28 mouse cellular contexts compared by ENCODE assay signal in the genomic region with DNA sequence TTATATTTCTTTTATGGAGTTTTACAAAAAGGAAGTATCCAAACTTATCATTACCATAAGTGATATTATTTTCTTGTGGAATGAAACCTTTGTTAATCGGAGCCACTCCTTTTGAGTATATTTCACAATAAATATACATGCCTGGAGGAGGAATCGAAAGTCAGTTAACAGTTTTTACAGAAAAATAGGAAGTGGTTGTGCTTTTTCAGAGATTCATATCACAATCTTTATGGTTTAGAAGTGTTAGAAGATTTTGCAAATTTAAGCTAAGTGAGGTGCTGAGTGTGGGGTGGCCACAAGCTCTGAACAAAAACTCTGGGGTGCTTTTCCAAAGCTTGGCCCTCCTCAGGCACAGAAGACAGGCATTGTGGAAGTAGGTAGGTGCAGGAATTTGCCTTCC. TPM values are rescaled to one million over a fixed set of nuclear protein-coding genes. Genes with fewer than 3 reads are reported as not detected.
DNase-seq lines count a peak whose midpoint lies in the region; ATAC-seq and TF ChIP-seq lines count a peak whose summit lies in the region.
"Had no signal": no experiment of that assay in that cellular context is flagged by ENCODE, and none has a peak within 500 bp of the region (broad histone marks: within the 10 kb centered on the region; RNA-seq: fewer than 3 reads in every experiment).

No protein-coding gene starts in this region.

- 0% methylated on average over 2 of the region's 2 CpGs for WGBS in macrophage (ENCODE audit: missing documents)

- no peaks in the 10 kb centered on the region for H3K36me3 ChIP-seq in macrophage (ENCODE audit: inconsistent target)
- H3K36me3 ChIP-seq: embryonic facial prominence, embryonic 12.5 days; heart, embryonic 15.5 days; hindbrain, embryonic 10.5 days; lung, embryonic 15.5 days; neural tube, embryonic 12.5 days; stomach, embryonic 15.5 days had no signal

- no peaks in the 10 kb centered on the region for H3K79me2 ChIP-seq in macrophage (ENCODE audit: inconsistent target)

- no peak for TF ChIP-seq POLR2A in bone marrow macrophage, adult 2 months (IDR thresholded peaks at IDR 0.05; ENCODE audit: borderline replicate concordance, low read depth, low read length)

- intact Hi-C loops in heart, postnatal 25 days (cut with DNase I) = no loop called here

- no peak overlapping the region for H3K4me3 ChIP-seq in bone marrow macrophage, adult 2 months (ENCODE audit: insufficient read depth, low read length)
- no peak overlapping the region for H3K4me3 ChIP-seq in macrophage (ENCODE audit: inconsistent target)
- H3K4me3 ChIP-seq: embryonic facial prominence, embryonic 12.5 days; erythroblast, embryonic 14.5 days; forebrain, embryonic 13.5 days; heart, embryonic 15.5 days; hindbrain, embryonic 10.5 days; layer of hippocampus, adult 2 months; lung, embryonic 15.5 days; neural tube, embryonic 12.5 days; stomach, embryonic 15.5 days had no signal

- H3K4me1 ChIP-seq in bone marrow macrophage, adult 2 months (ENCODE audit: control insufficient read depth, insufficient read depth, low read length) = peaks cover 22% of the 10 kb centered on the region
- H3K4me1 ChIP-seq: embryonic facial prominence, embryonic 12.5 days; forebrain, embryonic 13.5 days; heart, embryonic 15.5 days; hindbrain, embryonic 10.5 days; lung, embryonic 15.5 days; neural tube, embryonic 12.5 days; stomach, embryonic 15.5 days had no signal

- peak; percentile 12 for DNase-seq in thymus, postnatal 0 days (ENCODE audit: low spot score)
- DNase-seq in thymus, postnatal 4 days = no peak
- no peak for DNase-seq in urinary bladder, postnatal 4 days (ENCODE audit: low spot score in 2 of 2)
- DNase-seq in heart, postnatal 25 days (ENCODE audit: low spot score) = no peak
- DNase-seq: adrenal gland, postnatal 25 days; cerebellum, adult 2 months; gastrocnemius, postnatal 14 days; kidney, adult 2 months; kidney, postnatal 10 days; left cerebral cortex, postnatal 4 days; liver; thymus, postnatal 14 days had no signal

- peak overlapping the region; percentile 100 for H3K27ac ChIP-seq in bone marrow macrophage, adult 2 months (ENCODE audit: insufficient read depth, low read depth, low read length)
- H3K27ac ChIP-seq in macrophage = peak overlapping the region; percentile 90
- H3K27ac ChIP-seq: embryonic facial prominence, embryonic 12.5 days; forebrain, embryonic 13.5 days; heart, embryonic 15.5 days; hindbrain, embryonic 10.5 days; layer of hippocampus, adult 2 months; lung, embryonic 15.5 days; neural tube, embryonic 12.5 days; stomach, embryonic 15.5 days had no signal

- ATAC-seq in frontal cortex, adult (ENCODE audit: low TSS enrichment) = no peak
- ATAC-seq: forebrain, embryonic 13.5 days had no signal

- TF ChIP-seq CTCF in bone marrow macrophage, adult 2 months (IDR thresholded peaks at IDR 0.05; ENCODE audit: low read depth, low read length) = no peak

RNA-seq across cellular contexts. Expression of gene Ms4a4b, which starts 3.9 kb away (rescaled TPM):
- polyA plus RNA-seq in thymus, postnatal 0 days (2015; fragmentation: Nextera tagmentation; extraction: Ambion mirVana) = 63.7 and 92.1 TPM in 2 replicates
- polyA plus RNA-seq in bone marrow macrophage, adult 2 months (2012; ENCODE audit: insufficient read depth, insufficient read length, missing spikeins) = 5.6 and 8.4 TPM in 2 replicates
- total RNA-seq in macrophage (2018; cell fraction: chromatin; rRNA removed) = 10 to 100 TPM in 13 of 26 experiments, 1 to 10 TPM in 6, under 1 TPM in 2, not detected in 5; 0.33 to 94.2 (median 23.2) TPM
- 1 to 10 TPM in 25 of 26 experiments, under 1 TPM in 1; 0.61 to 8.0 (median 2.3) TPM for total RNA-seq in macrophage (2018; cell fraction: cytosol; rRNA removed)
- 10 to 100 TPM in 11 of 26 experiments, 1 to 10 TPM in 14, under 1 TPM in 1; 0.67 to 38.9 (median 8.0) TPM for total RNA-seq in macrophage (2018; cell fraction: nucleus; rRNA removed)
- polyA plus RNA-seq in macrophage (2018) = 2.1 to 3.8 TPM (median 3.0 TPM) in 3 replicates
- under 1 TPM; 0.36 to 0.56 TPM for total RNA-seq in heart, postnatal 25 days (2021)
- total RNA-seq: CH12.LX; layer of hippocampus, adult 2 months; left cerebral cortex, adult 18-20 months; left cerebral cortex, postnatal 4 days; MEL; midbrain, postnatal 0 days had no signal
- polyA plus RNA-seq: embryonic facial prominence, embryonic 12.5 days; forebrain, embryonic 13.5 days; hindbrain, embryonic 10.5 days; midbrain, postnatal 0 days; neural tube, embryonic 12.5 days had no signal

RNA-seq across cellular contexts. Expression of gene Ms4a6c, which starts 21.9 kb away (rescaled TPM):
- polyA plus RNA-seq in thymus, postnatal 0 days (2015; fragmentation: Nextera tagmentation; extraction: Ambion mirVana) = 8.0 and 8.2 TPM in 2 replicates
- 610 and 628 TPM in 2 replicates for polyA plus RNA-seq in bone marrow macrophage, adult 2 months (2012; ENCODE audit: insufficient read depth, insufficient read length, missing spikeins)
- total RNA-seq in macrophage (2018; cell fraction: chromatin; rRNA removed) = 100 to 1,000 TPM in 23 of 26 experiments, 10 to 100 TPM in 3; 89.1 to 739 (median 400) TPM
- total RNA-seq in macrophage (2018; cell fraction: cytosol; rRNA removed) = 1,000 to 10,000 TPM in 12 of 26 experiments, 100 to 1,000 TPM in 14; 423 to 1,309 (median 781) TPM
- 100 to 1,000 TPM; 190 to 948 (median 542) TPM for total RNA-seq in macrophage (2018; cell fraction: nucleus; rRNA removed)
- 546 to 786 TPM (median 561 TPM) in 3 replicates for polyA plus RNA-seq in macrophage (2018)
- total RNA-seq in heart, postnatal 25 days (2021) = 10 to 100 TPM in 1 of 2 experiments, 1 to 10 TPM in 1; 8.9 to 10.1 TPM
- total RNA-seq: MEL had no signal
- polyA plus RNA-seq: erythroblast, embryonic 14.5 days had no signal

RNA-seq across cellular contexts. Expression of gene Gm8369, which starts 38.5 kb away (rescaled TPM):
- polyA plus RNA-seq in thymus, postnatal 0 days (2015; fragmentation: Nextera tagmentation; extraction: Ambion mirVana) = 0.41 and 0.91 TPM in 2 replicates
- 13.4 and 15.4 TPM in 2 replicates for polyA plus RNA-seq in bone marrow macrophage, adult 2 months (2012; ENCODE audit: insufficient read depth, insufficient read length, missing spikeins)
- 100 to 1,000 TPM in 1 of 26 experiments, 10 to 100 TPM in 21, 1 to 10 TPM in 4; 2.7 to 111 (median 42.1) TPM for total RNA-seq in macrophage (2018; cell fraction: chromatin; rRNA removed)
- total RNA-seq in macrophage (2018; cell fraction: cytosol; rRNA removed) = 1 to 10 TPM in 22 of 26 experiments, under 1 TPM in 4; 0.85 to 8.7 (median 3.2) TPM
- total RNA-seq in macrophage (2018; cell fraction: nucleus; rRNA removed) = 10 to 100 TPM in 22 of 26 experiments, 1 to 10 TPM in 4; 1.7 to 88.4 (median 28.7) TPM
- 0.80 to 5.0 TPM (median 2.0 TPM) in 3 replicates for polyA plus RNA-seq in macrophage (2018)
- not detected for total RNA-seq in heart, postnatal 25 days (2021)
- total RNA-seq: MEL; midbrain, postnatal 0 days had no signal
- polyA plus RNA-seq: cerebellum, adult 2 months; embryonic facial prominence, embryonic 12.5 days; erythroblast, embryonic 14.5 days; forebrain, embryonic 13.5 days; heart, embryonic 15.5 days; hindbrain, embryonic 10.5 days; midbrain, postnatal 0 days; neural tube, embryonic 12.5 days; stomach, embryonic 15.5 days had no signal

RNA-seq across cellular contexts. Expression of gene Ms4a4c, which starts 42.7 kb away (rescaled TPM):
- 2.7 and 2.9 TPM in 2 replicates for polyA plus RNA-seq in thymus, postnatal 0 days (2015; fragmentation: Nextera tagmentation; extraction: Ambion mirVana)
- 49.2 and 54.0 TPM in 2 replicates for polyA plus RNA-seq in bone marrow macrophage, adult 2 months (2012; ENCODE audit: insufficient read depth, insufficient read length, missing spikeins)
- 100 to 1,000 TPM in 13 of 26 experiments, 10 to 100 TPM in 3, 1 to 10 TPM in 10; 1.9 to 676 (median 81.3) TPM for total RNA-seq in macrophage (2018; cell fraction: chromatin; rRNA removed)
- 1,000 to 10,000 TPM in 13 of 26 experiments, 10 to 100 TPM in 13; 37.0 to 2,129 (median 675) TPM for total RNA-seq in macrophage (2018; cell fraction: cytosol; rRNA removed)
- total RNA-seq in macrophage (2018; cell fraction: nucleus; rRNA removed) = 1,000 to 10,000 TPM in 1 of 26 experiments, 100 to 1,000 TPM in 12, 10 to 100 TPM in 12, 1 to 10 TPM in 1; 9.8 to 1,205 (median 268) TPM
- polyA plus RNA-seq in macrophage (2018) = 43.4 to 183 TPM (median 71.1 TPM) in 3 replicates
- total RNA-seq in heart, postnatal 25 days (2021) = not detected
- total RNA-seq: gastrocnemius, postnatal 14 days; layer of hippocampus, adult 2 months; left cerebral cortex, postnatal 4 days; MEL; midbrain, postnatal 0 days had no signal
- polyA plus RNA-seq: erythroblast, embryonic 14.5 days; forebrain, embryonic 13.5 days; midbrain, postnatal 0 days had no signal

Comparison
In these comparisons a context has a peak if more than half of its experiments do, and no peak if none do; other contexts are left out.
1. RNA of gene Ms4a6c, which starts 21.9 kb away (polyA plus RNA-seq): 610 to 628 TPM in bone marrow macrophage, adult 2 months and 546 to 786 TPM in macrophage; 8.0 to 8.2 TPM in thymus, postnatal 0 days; every median in the first group is over 10 times any median in the second.